Mouse (Mus musculus) cerebellum, adult 11 months (tissue): ENCODE measurements at regions not wholly inside any gene's neighbourhood (a gene's known extent, or its start where the extent isn't known, plus 50 kb on each side); places are given as distances from the start of the nearest gene placed in this dataset.

ENCODE experiments used
- DNase-seq: peaks from one replicate; pipeline ENCODE4 v3.0.0; 2022

DNA sequence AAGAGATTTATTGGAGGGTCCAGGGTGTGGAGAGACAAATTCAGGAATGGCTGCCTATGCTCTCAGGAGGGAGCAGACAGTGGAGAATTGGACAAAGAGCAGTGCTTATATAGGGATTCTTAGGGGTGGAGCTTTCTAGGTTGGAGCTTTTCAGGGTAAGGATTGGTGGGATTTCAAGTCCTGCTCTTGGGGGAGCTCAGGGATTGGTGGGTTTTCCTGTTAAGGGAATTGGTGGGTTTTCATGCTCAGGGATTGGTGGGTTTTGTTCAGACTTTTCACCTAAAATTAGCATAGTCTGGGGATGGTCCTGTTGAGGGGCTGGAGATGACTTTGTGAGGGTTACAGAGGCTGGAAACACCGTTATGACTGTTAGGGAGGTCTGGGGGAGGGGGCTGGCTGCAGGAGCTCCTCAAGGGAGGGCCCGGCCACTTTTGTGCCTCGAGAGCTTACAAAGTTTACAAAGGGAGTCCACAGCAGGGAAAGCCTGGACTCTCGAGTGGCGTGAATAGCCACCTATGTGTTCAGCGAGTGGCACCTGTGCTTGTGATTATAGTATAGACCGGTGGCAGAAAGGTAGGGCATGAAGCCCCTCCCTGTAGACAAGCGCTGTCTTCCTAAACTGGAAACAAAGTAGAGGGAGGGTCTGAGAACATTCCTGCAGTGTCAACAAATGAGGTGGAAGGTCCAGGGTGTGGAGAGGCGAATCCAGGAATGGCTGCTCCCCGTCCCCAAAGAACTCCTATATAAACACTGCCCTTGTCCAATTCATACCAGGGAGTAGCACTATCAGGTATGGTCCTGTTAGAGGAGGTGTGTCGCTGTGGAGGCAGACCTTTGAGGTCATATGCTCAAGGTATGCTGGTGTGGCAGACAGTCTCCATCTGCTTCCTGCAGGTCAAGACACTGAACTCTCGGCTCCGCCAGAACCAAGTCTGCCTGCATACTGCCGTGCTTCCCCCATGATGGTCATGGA lies 278.1 kb upstream of the Zfp64 start:
- DNase-seq: no peak

DNA sequence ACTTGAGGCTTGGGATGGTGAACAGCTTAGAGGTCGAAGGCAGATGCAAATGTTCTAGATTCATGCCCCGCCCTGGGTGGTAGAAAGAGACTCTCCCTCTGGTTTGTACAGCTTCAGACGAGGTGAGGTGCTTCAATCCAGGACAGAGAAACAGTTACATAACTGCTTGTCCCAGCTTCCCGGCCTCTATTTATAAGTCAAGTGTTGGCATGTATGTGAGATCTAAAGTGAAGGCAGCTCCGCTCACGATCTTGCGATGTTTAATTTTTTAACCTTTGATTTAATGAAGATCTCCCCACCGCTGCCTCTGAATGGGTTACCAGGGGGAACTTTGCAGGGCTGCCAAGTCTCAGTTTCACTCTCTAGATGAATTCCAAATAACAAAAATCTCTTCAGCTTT lies 266.9 kb upstream of the Zfp64 start:
- no peak for DNase-seq

DNA sequence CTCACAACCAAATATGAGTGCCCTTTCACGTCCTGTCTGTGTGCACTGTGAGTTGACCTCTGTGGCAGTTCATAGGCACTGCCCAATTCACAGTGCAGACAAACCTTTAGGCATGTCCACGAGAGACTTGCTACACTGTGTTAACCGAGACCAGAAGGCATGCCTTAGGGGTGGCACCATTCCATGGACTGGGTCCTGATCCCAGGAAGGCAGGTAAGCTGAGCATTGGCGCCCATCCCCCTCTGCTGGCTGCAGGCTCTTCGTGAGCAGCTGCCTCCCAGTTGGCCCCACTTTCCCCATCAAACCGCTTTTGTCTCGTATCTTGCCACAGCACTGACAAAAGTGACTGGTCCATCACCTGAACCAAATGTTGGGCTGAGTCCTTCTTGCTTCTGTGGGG lies 265.8 kb upstream of the Zfp64 start:
- DNase-seq: no peak

DNA sequence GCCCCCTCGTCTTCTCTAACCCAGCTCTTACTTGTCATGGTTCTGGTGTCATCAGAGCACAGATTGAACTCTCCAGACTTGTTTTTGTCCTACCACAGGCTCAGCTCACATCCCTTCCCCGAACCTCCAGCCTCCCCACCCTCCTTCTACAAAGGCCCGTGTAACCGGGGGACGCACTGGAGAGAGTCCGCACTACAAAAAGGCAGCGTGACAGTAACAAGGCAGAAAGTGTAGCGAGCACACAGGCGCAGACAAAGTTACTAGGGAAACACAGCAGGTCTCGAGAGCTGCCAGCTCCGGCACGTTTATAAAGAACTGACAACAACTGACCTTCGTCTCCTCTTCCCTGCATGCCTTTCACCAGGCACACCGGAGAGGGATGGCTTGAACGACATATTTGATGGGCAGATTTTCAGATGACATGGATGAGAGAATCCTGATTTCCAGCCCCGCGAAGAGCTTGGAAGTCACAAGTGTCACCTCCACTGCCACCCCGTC lies 260.2 kb upstream of the Zfp64 start:
- DNase-seq: no peak

DNA sequence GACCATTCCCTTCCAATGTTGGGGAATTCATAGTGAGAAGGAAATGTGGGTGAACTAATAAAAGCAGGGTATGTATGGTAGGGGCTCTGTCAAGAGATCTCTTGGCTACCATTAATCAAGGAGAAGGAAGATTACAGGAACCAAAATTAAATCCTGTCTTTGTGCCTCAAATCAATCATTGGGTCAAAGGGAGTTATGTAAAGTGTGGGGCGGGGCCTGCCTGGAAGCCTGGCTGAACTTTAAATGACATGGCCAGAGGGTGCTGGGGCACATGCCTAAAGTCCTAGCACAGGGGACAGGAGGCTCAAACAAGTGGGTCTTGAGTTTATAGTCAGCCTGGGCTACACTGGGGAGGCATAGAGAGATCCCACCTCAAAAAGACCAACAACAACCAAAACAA lies 259.0 kb upstream of the Zfp64 start:
- DNase-seq: no peak

DNA sequence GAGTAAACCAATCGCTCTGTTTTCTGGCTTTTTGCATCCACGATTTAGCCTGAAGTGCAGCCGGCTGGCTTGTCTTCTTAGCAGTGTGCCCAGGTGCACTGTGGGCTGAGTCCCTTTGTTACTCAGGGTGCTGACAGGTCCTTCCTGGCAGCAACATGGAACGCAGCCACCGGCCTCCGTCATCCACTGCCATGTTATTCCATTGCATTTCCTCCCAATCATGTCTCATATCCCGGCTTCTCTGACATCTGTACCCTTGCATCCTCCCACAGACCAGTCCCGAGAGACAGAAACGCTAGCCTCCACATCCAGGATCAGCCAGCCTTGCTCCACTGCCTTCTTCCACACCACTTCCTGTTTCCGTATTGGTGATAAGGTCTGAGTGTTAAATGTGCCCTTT lies 257.9 kb upstream of the Zfp64 start:
- no peak for DNase-seq

DNA sequence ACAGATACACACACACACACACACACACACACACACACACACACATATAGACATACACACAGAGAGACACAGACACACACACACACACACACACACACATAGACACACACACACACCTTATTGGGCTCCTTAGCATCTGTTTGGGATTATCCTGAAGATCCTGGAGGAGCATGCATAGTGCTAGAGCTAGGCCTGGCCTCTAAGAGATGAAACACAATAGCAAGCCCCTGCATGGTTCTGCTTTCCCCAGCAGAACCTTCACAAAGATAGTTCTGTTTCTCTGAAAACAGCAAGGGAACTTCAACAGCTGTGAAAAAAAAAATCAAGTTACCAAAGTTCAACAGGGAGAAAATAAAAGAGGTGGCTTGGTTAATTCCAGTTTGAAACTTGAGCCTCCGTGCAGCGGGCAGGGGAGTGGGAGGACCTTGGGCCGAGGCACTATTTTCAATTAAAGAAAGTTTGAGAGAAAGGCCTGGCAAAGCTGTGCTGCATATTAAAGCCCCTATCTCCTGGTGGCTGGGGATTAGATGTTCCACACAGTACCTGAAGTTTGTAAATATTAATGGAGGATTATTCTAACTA lies 257.4 kb upstream of the Zfp64 start:
- no peak for DNase-seq

DNA sequence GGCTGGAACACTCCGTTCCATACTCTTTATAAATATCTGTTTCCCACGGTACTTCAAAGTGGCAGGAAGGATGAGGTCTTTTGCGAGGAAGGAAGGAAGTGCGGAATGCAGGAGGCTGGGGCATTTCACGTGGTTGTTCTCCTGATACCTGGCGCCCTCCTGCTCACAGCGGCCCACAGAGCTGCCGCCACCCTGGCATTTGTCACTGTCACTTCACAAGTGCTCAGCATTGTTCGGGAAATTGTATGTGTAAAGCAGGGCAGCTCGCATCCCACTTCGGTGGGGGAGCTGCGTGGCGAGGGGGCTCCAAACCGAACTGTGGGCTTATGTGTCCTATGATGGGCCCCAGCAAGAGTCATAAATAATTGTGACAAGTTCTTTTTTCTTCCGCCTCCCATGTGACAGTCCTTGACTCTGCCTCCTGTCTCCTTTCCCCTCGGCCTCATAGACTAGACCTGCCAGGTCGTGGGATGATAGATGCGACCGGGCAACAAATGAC lies 248.9 kb upstream of the Zfp64 start:
- DNase-seq: no peak

DNA sequence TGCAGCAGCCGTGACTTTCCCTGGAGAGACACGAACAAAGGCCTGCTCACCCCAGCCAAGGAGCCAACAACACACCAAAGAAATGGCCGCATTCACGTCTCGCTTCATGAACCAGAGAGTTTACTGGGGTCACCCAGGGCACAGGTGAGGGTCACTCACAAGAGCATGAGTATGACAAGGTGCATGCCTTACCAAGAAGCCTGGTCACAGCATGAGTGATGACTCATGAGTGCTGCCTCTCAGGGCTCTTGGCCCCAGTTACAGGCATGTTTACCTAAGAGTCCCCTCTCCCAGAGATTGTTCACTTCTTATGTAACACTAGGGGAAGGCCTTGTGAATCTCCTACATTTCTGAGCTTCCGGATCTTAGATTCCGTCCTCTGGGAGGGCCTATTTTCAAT lies 236.6 kb upstream of the Zfp64 start:
- no peak for DNase-seq

DNA sequence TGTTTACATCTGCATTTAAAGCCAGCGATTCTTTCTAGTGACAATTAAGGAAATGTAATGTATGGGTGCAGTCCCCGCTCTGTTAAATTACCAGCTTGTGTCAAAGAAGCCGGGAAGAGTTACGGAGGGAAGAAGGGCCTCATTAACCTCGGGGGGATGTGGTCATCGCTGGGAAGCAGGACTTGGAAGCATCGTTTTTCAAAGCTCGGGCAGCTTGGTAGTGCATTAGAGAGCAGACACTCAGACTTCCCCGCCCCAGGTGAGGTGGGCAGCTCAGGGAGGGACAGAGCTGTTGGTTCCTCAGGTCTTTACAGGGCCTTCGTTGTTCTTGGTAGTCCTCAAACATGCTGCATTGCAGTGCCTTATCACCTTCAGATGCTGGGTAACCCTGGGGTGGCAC lies 236.1 kb upstream of the Zfp64 start:
- DNase-seq: no peak

DNA sequence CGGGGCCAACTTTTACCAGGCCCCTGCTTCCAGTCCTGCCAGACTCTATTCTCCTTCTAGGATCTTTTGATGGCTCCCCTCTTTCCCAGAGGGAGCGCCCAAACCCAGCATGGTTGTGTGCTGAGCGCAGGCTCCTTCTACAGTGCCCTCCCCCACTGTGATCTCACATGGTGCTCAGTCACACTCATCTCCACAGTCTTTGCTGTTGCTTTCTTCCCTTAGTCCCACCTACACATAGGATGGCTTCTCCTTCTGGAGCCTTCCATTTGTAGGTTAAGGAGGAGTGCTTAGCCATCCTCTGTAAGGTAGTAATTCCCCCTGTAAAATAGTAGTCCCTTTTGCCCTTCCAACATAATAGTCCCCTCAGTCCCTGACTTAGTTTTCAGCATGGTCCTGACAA lies 222.2 kb upstream of the Zfp64 start:
- no peak for DNase-seq

DNA sequence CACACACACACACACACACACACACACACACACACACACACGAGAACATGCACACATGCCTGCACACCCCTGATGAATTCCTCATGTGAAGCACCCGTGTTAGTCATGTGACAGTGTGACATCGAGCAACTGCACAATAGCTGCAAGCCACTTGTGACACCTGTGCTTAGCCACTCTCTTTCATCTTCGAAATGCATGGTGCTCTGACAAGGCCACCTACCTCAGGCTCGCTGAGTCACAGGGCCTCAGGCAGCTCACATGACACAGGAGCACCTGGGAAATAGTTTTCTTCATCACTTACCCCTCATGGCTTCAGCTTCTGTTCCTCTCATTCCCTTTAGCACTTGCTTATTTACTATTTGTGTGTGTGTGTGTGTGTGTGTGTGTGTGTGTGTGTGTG lies 213.4 kb upstream of the Zfp64 start:
- no peak for DNase-seq

DNA sequence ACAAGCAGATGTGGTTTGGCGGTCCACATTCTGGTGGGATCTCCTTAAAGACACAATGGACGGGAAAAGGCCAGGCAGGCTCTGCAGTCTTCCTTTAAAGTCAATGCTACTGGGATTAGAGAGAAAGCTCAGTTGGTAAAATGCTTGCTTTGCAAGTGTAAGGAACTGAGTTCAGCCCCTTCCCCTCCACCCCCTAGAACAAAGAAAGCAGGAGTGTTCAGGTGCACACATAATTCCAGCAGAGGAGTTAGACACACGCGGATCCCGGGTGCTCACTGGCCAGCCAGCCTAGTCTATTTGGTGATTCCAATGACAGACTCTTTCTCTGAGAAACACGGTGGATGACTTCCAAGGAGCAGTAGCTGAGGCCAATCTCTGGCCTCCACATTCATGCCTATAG lies 213.0 kb upstream of the Zfp64 start:
- no peak for DNase-seq

DNA sequence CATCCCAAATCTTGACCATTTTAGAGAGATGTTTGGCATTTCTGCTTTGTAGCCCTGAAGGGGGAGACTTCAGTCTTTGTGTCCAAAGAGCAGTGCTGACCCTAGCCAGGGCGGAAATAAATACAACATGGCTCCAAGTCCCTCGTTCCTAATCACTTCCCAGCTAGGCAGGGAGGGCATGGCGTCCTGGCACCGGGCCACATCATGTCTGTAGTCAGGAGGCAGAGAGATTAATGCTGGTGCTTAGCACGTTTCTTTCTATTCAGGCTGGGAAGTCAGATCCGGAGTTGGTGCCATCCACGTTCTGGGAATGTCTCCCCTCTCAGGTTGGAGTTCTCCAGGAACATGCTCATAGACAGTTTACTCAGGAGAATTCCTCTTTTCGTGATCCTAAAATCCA lies 206.3 kb upstream of the Zfp64 start:
- DNase-seq: no peak

DNA sequence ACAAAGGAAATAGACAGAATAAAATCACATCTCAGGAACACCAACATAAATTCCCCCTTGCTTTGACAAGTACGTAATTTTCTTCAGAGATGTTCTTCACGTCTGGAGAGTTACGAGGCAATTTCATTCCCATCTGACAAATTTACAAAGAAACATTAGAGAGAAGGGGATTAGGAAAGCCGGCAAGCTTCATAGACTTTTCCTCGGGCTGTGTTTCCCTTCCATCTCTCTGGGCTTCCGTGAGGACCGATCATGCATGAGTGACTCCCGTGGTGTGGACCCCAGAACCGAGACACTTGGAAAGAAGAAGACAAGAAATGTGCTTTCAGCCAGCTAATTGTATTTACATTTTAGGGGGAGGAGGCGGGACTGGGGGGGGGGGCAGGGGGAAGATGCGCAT lies 203.4 kb upstream of the Zfp64 start:
- no peak for DNase-seq

DNA sequence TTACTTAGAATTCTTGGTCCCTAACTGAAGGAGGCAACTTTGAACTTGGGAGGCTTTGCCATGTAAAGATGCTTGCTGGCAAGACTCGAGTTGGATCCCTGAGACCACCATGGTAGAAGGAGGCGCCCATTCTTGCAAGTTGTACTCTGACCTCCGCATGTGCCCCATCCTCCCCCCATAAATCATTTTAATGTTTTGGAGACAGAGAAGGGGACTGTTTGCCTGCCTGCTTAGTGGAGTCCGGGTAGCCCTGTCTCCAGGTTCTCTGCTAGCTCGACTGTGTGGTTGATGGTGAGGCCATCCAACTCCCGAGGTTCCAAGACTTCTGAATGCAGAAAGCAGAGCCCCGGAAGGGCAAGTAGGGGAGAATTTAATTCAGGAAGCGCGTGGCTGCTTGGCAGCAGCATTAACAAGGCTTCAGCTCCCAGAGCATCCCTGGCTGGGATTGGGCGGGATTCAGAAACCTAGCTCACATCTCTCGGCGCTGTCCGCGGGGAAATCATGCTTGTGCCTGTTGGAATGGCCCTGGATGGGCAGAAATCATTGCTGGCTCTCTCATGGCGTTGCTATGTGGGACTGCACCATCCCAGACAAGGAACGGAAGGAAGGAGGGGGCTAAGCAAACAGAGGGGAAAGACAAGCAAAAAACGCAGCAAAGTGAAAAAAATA lies 202.8 kb upstream of the Zfp64 start:
- DNase-seq: no peak

DNA sequence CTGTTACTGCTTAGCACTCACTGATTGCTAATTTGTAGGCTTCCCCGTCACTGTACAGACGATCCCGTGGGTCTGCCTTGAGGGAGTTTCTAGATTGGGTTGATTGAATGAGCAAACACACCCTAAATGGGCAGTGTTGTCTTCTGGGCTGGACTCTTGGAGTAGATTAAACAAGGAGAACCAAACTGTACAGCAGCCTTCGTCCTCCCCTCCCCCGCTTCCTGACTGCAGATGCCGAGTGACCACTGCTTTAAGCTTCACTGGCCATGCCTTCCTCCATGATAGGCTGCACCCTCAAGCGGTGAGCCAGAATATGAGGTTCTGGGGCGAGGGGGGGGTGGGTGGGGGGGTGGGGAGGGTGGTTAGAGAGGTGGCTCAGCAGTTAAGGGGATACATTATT lies 201.5 kb upstream of the Zfp64 start:
- DNase-seq: no peak

DNA sequence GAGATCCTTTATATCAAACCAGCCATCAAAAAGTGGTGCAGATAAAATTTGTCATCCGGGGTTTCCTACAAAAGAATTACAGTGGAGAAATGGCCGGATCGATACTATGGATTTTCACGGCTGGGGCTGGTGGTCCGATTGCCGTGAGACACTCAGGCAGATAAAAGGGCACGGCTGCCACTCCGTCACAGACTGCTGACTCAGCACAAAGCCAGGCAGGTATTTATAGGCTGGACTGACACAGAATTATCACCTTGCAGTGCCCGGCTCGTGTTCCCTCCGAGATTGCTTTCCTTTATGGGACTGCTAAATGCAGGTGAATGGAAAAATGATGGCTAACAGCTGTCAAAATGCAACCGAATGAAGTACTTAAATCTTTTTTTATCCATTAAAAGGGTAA lies 199.5 kb upstream of the Zfp64 start:
- DNase-seq: no peak

DNA sequence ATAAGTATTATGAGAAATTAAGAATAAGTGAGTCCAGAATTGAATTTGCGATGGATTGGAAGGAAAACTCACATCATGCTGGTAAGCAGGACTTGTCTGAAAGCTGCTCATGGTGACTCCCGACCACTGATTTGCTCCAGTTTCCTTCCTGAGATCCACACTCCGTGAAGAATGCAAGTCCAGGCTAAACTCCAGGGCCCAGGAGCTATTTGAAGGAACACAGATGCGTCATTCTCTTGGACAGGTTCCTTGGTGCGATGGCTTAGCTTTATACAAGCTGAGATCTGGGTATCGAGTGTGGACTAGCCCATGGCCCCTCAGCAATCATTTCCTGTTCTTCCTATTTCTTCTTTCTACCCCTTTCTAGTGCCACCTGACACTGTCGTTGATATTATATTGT lies 192.3 kb upstream of the Zfp64 start:
- DNase-seq: no peak

DNA sequence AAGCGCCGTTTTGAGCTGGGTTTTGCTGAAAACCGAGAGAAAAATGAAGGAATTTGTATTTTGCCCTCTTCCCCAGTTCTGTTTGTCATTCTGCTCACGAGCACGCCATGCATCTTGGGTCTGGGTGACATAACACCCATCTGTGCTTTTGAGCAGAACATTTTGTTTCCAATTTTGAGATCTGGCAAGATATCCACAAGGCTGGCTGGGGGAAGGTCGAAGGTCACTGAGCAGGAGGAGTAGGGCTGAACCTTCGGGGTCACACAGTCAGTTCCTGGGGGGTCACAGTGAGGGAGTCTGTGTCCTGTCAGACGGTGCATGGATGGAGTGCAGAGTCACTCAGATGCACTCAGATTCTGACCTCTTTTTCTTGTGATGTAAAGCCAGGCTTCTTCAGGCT lies 186.8 kb upstream of the Zfp64 start:
- DNase-seq: no peak

DNA sequence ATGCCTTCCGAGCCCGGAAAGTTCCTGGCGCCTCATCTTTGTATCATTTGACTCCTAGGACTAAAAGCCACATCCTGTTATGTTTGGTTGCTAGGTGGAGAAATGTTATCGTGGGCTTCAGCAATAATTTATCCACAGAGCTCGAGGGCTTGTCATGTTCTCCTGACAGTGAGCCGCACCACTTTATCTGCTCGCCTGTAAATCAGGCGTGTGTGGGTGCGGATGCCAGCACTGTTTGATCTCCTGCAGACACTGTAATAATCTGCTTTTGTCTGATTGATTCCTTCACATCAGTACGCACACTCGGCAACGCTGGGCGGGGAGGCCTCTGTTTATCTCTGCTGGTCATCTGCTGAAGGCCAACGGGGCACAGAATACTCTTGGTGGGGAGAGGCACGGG lies 178.5 kb upstream of the Zfp64 start:
- DNase-seq: no peak

DNA sequence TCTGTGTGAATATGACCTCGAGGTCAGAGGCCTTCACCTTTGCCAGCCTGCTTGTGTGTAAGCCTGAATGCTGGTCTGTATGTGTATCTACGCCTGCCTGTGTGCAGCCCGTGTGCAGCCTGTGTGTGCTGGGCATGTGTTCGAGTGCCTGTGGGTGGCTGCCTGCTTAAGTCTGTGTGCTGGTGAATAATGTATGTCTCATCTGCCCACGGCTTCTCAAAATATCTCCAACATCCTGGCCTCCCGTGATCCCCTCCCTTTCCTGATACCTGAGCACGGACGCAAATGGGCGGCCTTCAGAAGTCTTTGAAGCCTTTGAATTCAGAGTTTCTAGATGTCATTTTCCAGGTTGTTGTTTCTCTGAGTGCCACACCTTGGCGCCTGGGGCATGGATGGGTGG lies 170.1 kb upstream of the Zfp64 start:
- DNase-seq: no peak

DNA sequence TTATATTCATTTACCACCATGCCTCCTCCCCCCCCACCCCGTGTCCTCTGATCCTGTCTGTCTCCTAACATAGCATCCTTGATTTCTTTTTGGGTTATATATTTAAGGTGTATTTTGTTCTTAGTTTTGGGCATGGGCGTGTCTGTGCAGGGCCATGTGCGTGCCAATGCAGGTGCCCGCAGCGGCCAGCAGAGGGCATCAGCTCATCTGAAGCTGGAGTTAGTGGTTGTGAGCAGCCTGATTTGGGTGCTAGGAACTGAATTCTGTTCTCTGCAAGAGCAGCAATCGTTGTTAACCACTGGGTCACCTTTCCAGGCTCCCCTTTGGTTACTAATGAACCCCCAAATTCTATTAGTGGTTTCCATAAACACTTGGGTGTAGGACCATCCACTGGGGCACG lies 167.5 kb upstream of the Zfp64 start:
- no peak for DNase-seq

DNA sequence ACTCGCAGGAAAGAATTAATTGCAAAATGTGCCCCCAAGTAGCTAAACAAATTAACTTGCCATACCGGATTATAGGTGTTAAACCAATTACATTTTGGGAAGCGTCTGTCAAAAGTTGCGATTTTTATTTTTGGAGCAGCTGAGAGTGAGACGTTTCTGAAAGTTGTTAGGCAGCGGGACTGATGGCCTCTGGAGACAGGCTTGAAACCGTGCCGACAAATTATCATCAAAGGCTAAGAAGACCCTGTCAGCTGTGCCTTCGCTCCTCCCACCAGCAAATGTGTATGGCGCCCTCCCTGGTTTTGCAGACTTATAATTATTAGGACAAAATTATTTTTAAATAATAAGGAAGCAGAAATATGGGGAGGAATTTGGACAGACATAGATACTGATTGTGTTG lies 161.5 kb upstream of the Zfp64 start:
- DNase-seq: no peak
